Mouse (Mus musculus) cerebellum, adult 2 months (tissue): ENCODE measurements around the gene Fxr2.

ENCODE experiments used
- CTCF ChIP-seq: fragments of 200-500 bp; IDR thresholded peaks from 2 replicates; pipeline ENCODE4 v1.5.1; 2011; ENCODE audit warnings: low read depth, mild to moderate bottlenecking, control low read depth, low read length, moderate library complexity, borderline replicate concordance; ENCODE audit not compliant: insufficient read depth
- POLR2A ChIP-seq: fragments of 200-500 bp; IDR thresholded peaks from 2 replicates; pipeline ENCODE4 v1.6.1; 2011; ENCODE audit warnings: low read length, control low read depth, borderline replicate concordance; ENCODE audit not compliant: insufficient read depth

- TF ChIP-seq CTCF (peak; percentile 93), POLR2A (no peak)
These were observed 50.2 kb downstream of the Fxr2 start for GRCm38 (mm10) chr11:69682840-69683533.
